Mouse (Mus musculus) ES-Bruce4 (cell line): Measurements from ENCODE around the gene Madd. TPM values are rescaled to one million over a fixed set of nuclear protein-coding genes. Genes with fewer than 3 reads are reported as not detected.

Source experiments
- H3K27ac ChIP-seq: 2 replicates; pipeline ENCODE4 v1.5.1; 2012; ENCODE audit warnings: low read length, inconsistent platforms; ENCODE audit not compliant: insufficient read depth
- H3K27me3 ChIP-seq: 2 replicates; pipeline ENCODE4 v1.6.1; 2012; ENCODE audit warnings: mild to moderate bottlenecking, low read length, inconsistent platforms; ENCODE audit not compliant: control insufficient read depth, poor library complexity, insufficient read depth, severe bottlenecking
- H3K36me3 ChIP-seq: 2 replicates; pipeline ENCODE4 v1.6.1; 2012; ENCODE audit warnings: inconsistent platforms, mild to moderate bottlenecking, low read length, moderate library complexity; ENCODE audit not compliant: control insufficient read depth, poor library complexity, insufficient read depth, severe bottlenecking
- H3K4me1 ChIP-seq: one replicate; pipeline ENCODE4 v1.8.1; 2011; ENCODE audit warnings: low read length; ENCODE audit not compliant: control insufficient read depth, insufficient read depth
- H3K4me3 ChIP-seq: 2 replicates; pipeline ENCODE4 v1.5.1; 2011; ENCODE audit warnings: low read depth, mild to moderate bottlenecking, low read length
- H3K9ac ChIP-seq: 2 replicates; pipeline ENCODE4 v1.6.1; 2012; ENCODE audit warnings: low read depth, mild to moderate bottlenecking, inconsistent platforms; ENCODE audit not compliant: poor library complexity, severe bottlenecking
- H3K9me3 ChIP-seq: replicated peaks from 2 replicates; pipeline ENCODE4 v1.6.1; 2012; ENCODE audit warnings: mild to moderate bottlenecking, low read length, inconsistent platforms; ENCODE audit not compliant: control insufficient read depth, poor library complexity, insufficient read depth, severe bottlenecking
- CTCF ChIP-seq: IDR thresholded peaks from one replicate; pipeline ENCODE4 v1.8.1; 2011; ENCODE audit warnings: low read depth, low read length
- EP300 ChIP-seq: IDR thresholded peaks from 2 replicates; pipeline ENCODE4 v1.6.1; 2011; ENCODE audit warnings: low read depth, low read length; ENCODE audit not compliant: insufficient read depth
- POLR2A ChIP-seq: IDR thresholded peaks from one replicate; pipeline ENCODE4 v1.8.1; 2011; ENCODE audit warnings: low read length; ENCODE audit not compliant: insufficient read depth
- polyA plus RNA-seq: library from polyadenylated mRNA; stranded (reverse); fragments of >200 nt; gene quantifications from 2 replicates; pipeline ENCODE4 v1.2.4, GENCODE M21; 2011; ENCODE audit warnings: low read depth; ENCODE audit not compliant: missing spikeins, insufficient read depth, insufficient read length

Madd gene
- polyA plus RNA-seq, 1 experiment: 7.3 TPM

GRCm38 (mm10) chr2:91206254-91206775 lies 22.7 kb upstream of the Madd start:
- H3K4me1 ChIP-seq: no peaks in the 10 kb centered on the region
- no peak overlapping the region for H3K27ac ChIP-seq
- H3K36me3 ChIP-seq: peaks cover 25% of the 10 kb centered on the region
- no peak overlapping the region for H3K9ac ChIP-seq
- no peak for TF ChIP-seq CTCF
- TF ChIP-seq POLR2A: no peak
- no peak for TF ChIP-seq EP300
- H3K4me3 ChIP-seq: no peak overlapping the region
- no peaks in the 10 kb centered on the region for H3K27me3 ChIP-seq
- no peaks in the 10 kb centered on the region for H3K9me3 ChIP-seq

GRCm38 (mm10) chr2:91202972-91203656 lies 19.5 kb upstream of the Madd start:
- Histone ChIP-seq H3K27ac (no peak overlapping the region), H3K4me1 (no peaks in the 10 kb centered on the region), H3K9ac (peak overlapping the region; percentile 65), H3K9me3 (no peaks in the 10 kb centered on the region), H3K4me3 (peak overlapping the region; percentile 88), H3K36me3 (peaks cover 6% of the 10 kb centered on the region), H3K27me3 (no peaks in the 10 kb centered on the region)
- no peak for TF ChIP-seq POLR2A
- no peak for TF ChIP-seq CTCF
- TF ChIP-seq EP300: no peak

GRCm38 (mm10) chr2:91202222-91202971 lies 18.8 kb upstream of the Madd start, which contains the start of the genes Nr1h3 and Acp2:
TSS of gene Nr1h3 (minus strand) at chr2:91202834.
TSS of gene Acp2 (plus strand) at chr2:91202885.
- H3K36me3 ChIP-seq: no peaks in the 10 kb centered on the region
- no peaks in the 10 kb centered on the region for H3K4me1 ChIP-seq
- H3K9ac ChIP-seq: peak within 1 kb of the TSS; percentile 75
- H3K4me3 ChIP-seq: peak within 1 kb of the TSS; percentile 88
- peak within 1 kb of the TSS; percentile 90 for H3K27ac ChIP-seq
- no peaks in the 10 kb centered on the region for H3K9me3 ChIP-seq
- no peak for TF ChIP-seq CTCF
- TF ChIP-seq POLR2A: peak; percentile 91
- peak; percentile 58; the same call in 1 of the 2 replicates for TF ChIP-seq EP300
- no peaks in the 10 kb centered on the region for H3K27me3 ChIP-seq

- no peaks in the 10 kb centered on the region for H3K9me3 ChIP-seq
- H3K27me3 ChIP-seq: no peaks in the 10 kb centered on the region
- H3K27ac ChIP-seq: no peak overlapping the region
- H3K4me1 ChIP-seq: no peaks in the 10 kb centered on the region
- TF ChIP-seq CTCF: no peak
- no peak for TF ChIP-seq EP300
- TF ChIP-seq POLR2A: no peak
- H3K9ac ChIP-seq: no peak overlapping the region
- H3K4me3 ChIP-seq: no peak overlapping the region
- H3K36me3 ChIP-seq: no peaks in the 10 kb centered on the region
Measured at GRCm38 (mm10) chr2:91198888-91199287, 15.3 kb upstream of the Madd start.

- H3K36me3 ChIP-seq: no peaks in the 10 kb centered on the region
- no peak overlapping the region for H3K9ac ChIP-seq
- H3K4me1 ChIP-seq: no peaks in the 10 kb centered on the region
- no peak overlapping the region for H3K27ac ChIP-seq
- H3K27me3 ChIP-seq: no peaks in the 10 kb centered on the region
- no peak overlapping the region for H3K4me3 ChIP-seq
- H3K9me3 ChIP-seq: no peaks in the 10 kb centered on the region
- TF ChIP-seq CTCF (no peak), EP300 (no peak), POLR2A (no peak)
Measured at GRCm38 (mm10) chr2:91196577-91197001, 13.0 kb upstream of the Madd start.
